Mouse (Mus musculus) kidney, adult 10 weeks (tissue): Measurements from ENCODE around the gene Fkbp9. TPM values are rescaled to one million over a fixed set of nuclear protein-coding genes. Genes with fewer than 3 reads are reported as not detected.

Experiments used
- polyA plus RNA-seq: library from polyadenylated mRNA; stranded (reverse); fragments of 350-450 nt; fragmentation: Illumina TruSeq; extraction: RNeasy Lipid Tissue Mini Kit (QIAGEN cat#74804); gene quantifications from one replicate; pipeline ENCODE4 v1.2.3, GENCODE M21; 2014; ENCODE audit warnings: low read depth, low replicate concordance

The Fkbp9 gene
- polyA plus RNA-seq, result 64.8 TPM

GRCm38 (mm10) chr6:56831697-56832406 lies at the start of gene Fkbp9:
Fkbp9 (plus strand) TSS chr6:56832059.

GRCm38 (mm10) chr6:56797311-56798151 lies 34.3 kb upstream of the Fkbp9 start, which contains the start of gene Kbtbd2:
Kbtbd2 (minus strand) TSS chr6:56797813.

GRCm38 (mm10) chr6:56923726-56924707 lies 92.2 kb downstream of the Fkbp9 start, which contains the start of the genes Nt5c3 and Vmn1r4:
Nt5c3 (minus strand) TSS chr6:56923932.
Vmn1r4 (plus strand) TSS chr6:56924015.

Other genes starting within 250 kb of the Fkbp9 start
- gene Lsm5, start 127.3 kb upstream of the Fkbp9 start, polyA plus RNA-seq, result 47.5 TPM
- gene Avl9, start 117.2 kb upstream of the Fkbp9 start, polyA plus RNA-seq, result 48.1 TPM
- 36.7 TPM for gene Kbtbd2, start 34.2 kb upstream of the Fkbp9 start, polyA plus RNA-seq
- gene Nt5c3, start 91.9 kb downstream of the Fkbp9 start, polyA plus RNA-seq, result 206 TPM
- 1.9 TPM for gene Vmn1r4, start 92.0 kb downstream of the Fkbp9 start, polyA plus RNA-seq
- not detected for gene Vmn1r5, start 138.2 kb downstream of the Fkbp9 start, polyA plus RNA-seq
- not detected for gene Vmn1r6, start 165.2 kb downstream of the Fkbp9 start, polyA plus RNA-seq
- gene Vmn1r7, start 193.3 kb downstream of the Fkbp9 start, polyA plus RNA-seq, result not detected
- not detected for gene Vmn1r8, start 200.2 kb downstream of the Fkbp9 start, polyA plus RNA-seq
- not detected for gene Vmn1r9, start 234.7 kb downstream of the Fkbp9 start, polyA plus RNA-seq